Mouse (Mus musculus) midbrain, embryonic 15.5 days (tissue): Measurements from ENCODE around the gene Srgap1. TPM values are rescaled to one million over a fixed set of nuclear protein-coding genes. Genes with fewer than 3 reads are reported as not detected.

Experiments used
- ATAC-seq: fragments of 200-750 bp; cut with Nextera tagmentation; replicated peaks from 2 replicates; pipeline ENCODE4 v1.8.0; 2017; ENCODE audit warnings: moderate TSS enrichment
- H3K27ac ChIP-seq: fragments of 300-500 bp; sonication (generic); 2 replicates; pipeline ENCODE4 v1.5.1; 2015; ENCODE audit warnings: mild to moderate bottlenecking, inconsistent platforms
- H3K27me3 ChIP-seq: fragments of 300-500 bp; sonication (generic); replicated peaks from 2 replicates; pipeline ENCODE4 v1.6.1; 2015; ENCODE audit warnings: inconsistent platforms
- H3K36me3 ChIP-seq: fragments of 300-500 bp; sonication (generic); replicated peaks from 2 replicates; pipeline ENCODE4 v1.6.1; 2015; ENCODE audit warnings: inconsistent platforms
- H3K4me1 ChIP-seq: fragments of 300-500 bp; sonication (generic); 2 replicates; pipeline ENCODE4 v1.6.1; 2015; ENCODE audit warnings: inconsistent platforms
- H3K4me2 ChIP-seq: fragments of 300-500 bp; sonication (generic); 2 replicates; pipeline ENCODE4 v1.6.1; 2015; ENCODE audit warnings: inconsistent platforms, mild to moderate bottlenecking, moderate library complexity
- H3K4me3 ChIP-seq: fragments of 300-500 bp; sonication (generic); 2 replicates; pipeline ENCODE4 v1.5.1; 2015; ENCODE audit warnings: mild to moderate bottlenecking, inconsistent platforms
- H3K9ac ChIP-seq: fragments of 300-500 bp; sonication (generic); 2 replicates; pipeline ENCODE4 v1.6.1; 2015; ENCODE audit warnings: mild to moderate bottlenecking, inconsistent platforms
- H3K9me3 ChIP-seq: fragments of 300-500 bp; sonication (generic); 2 replicates; pipeline ENCODE4 v1.6.1; 2016; ENCODE audit warnings: inconsistent platforms
- WGBS: fragments of 180-500 bp; shearing (Covaris S2); methylation state at CpG from one replicate; pipeline ENCODE4 v1.1.7; 2015; ENCODE audit warnings: mixed read lengths; 5-methylcytosine and 5-hydroxymethylcytosine counted together
- polyA plus RNA-seq: library from polyadenylated mRNA; unstranded; fragments of >200 nt; fragmentation: Nextera tagmentation; extraction: Ambion mirVana; gene quantifications from 2 replicates; pipeline ENCODE4 v1.2.1, GENCODE M21; 2015

The Srgap1 gene
- polyA plus RNA-seq, 1 experiment from 2014 or later = 41.8 TPM

DNA sequence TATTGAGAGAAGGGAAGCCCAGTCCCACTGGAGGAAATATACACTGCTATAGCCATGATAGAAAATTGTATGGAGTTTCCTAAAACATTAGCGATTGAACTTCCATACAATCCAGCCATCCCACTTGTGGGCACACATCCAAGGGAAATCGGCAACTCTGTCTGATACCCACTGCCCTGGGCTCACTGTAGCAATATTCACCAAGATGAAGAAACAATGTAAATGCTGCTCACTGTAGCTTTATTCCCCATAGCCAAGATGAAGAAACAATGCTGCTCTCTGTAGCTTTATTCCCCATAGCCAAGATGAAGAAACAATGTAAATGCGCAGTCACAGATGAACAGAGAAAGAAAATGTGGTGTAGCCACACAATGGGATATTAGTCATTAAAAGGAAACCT lies 309.9 kb downstream of the Srgap1 start:
- Histone ChIP-seq H3K27me3 (no peaks in the 10 kb centered on the region), H3K9ac (no peak overlapping the region), H3K4me1 (peaks cover 9% of the 10 kb centered on the region), H3K27ac (no peak overlapping the region), H3K9me3 (no peaks in the 10 kb centered on the region), H3K36me3 (no peaks in the 10 kb centered on the region), H3K4me2 (no peak overlapping the region), H3K4me3 (no peak overlapping the region)
- 91% methylated on average over 3 of the region's 3 CpGs for WGBS
- no peak for ATAC-seq

DNA sequence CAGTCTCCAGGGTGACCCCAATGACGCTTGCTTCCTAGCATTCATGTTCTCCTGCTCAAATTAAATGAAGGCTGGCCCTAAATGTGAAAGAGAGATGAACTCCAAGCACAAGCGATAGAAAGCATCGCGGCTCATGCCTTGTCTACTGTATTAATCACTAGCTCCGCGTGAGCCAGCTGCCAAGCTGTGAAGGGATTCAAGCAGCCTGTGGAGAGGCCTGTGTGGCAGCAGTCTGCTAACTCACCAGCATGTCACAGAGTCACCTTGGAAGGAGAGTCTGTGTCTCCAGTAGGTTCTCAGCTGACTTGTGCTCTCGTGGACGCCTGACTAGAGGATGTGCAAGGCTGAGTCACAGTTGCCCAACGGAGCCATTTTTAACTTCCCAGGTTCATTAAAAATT lies 314.6 kb downstream of the Srgap1 start:
- H3K4me2 ChIP-seq = no peak overlapping the region
- no peaks in the 10 kb centered on the region for H3K9me3 ChIP-seq
- H3K4me3 ChIP-seq = no peak overlapping the region
- no peaks in the 10 kb centered on the region for H3K27me3 ChIP-seq
- 84% methylated on average over 9 of the region's 9 CpGs for WGBS
- H3K9ac ChIP-seq = no peak overlapping the region
- no peaks in the 10 kb centered on the region for H3K4me1 ChIP-seq
- H3K27ac ChIP-seq = no peak overlapping the region
- no peak for ATAC-seq
- no peaks in the 10 kb centered on the region for H3K36me3 ChIP-seq

DNA sequence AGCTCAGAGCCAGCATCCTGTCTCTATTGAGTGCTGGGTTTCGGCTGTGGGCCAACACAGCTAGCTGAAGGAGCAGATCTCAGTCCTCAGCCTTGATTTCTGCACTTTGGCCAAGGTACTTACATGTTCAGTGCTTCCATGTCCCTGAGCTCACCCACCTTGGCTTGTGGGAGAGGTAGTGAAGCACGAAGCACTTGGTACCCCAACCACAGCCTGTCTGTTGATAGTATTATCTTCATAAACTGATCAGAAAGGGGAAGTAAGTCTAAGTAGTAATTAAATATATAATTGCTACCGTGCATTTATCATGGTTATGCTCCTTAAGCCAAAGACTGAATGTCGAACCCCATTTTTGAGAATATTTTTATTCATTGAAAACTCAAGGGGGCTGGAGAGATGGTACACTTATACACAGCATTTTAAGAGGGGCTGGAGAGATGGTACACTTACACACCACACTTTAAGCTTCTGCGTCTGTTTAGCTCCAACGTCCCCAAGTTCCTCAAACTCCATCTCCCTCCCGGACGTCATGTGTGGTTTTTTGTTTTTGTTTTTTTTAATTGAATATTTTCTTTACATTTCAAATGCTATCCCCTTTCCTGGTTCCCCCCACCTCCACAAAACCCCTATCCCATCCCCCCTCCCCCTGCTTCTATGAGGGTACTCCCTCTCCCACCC lies 315.9 kb downstream of the Srgap1 start:
- 93% methylated on average over 8 of the region's 8 CpGs for WGBS
- Histone ChIP-seq H3K9me3 (no peaks in the 10 kb centered on the region), H3K4me3 (no peak overlapping the region), H3K9ac (no peak overlapping the region), H3K27ac (no peak overlapping the region), H3K36me3 (no peaks in the 10 kb centered on the region), H3K4me1 (no peaks in the 10 kb centered on the region), H3K27me3 (no peaks in the 10 kb centered on the region), H3K4me2 (no peak overlapping the region)
- ATAC-seq = no peak

Other genes starting within 250 kb of the Srgap1 start
- 38.0 and 38.4 TPM in 2 replicates for gene Rxylt1, start 50.1 kb upstream of the Srgap1 start, polyA plus RNA-seq